Mouse (Mus musculus) neural tube, embryonic 13.5 days (tissue): ENCODE data around the gene Retreg1. TPM values are rescaled to one million over a fixed set of nuclear protein-coding genes. Genes with fewer than 3 reads are reported as not detected.

Experiments used
- ATAC-seq: fragments of 200-750 bp; cut with Nextera tagmentation; 2 replicates; pipeline ENCODE4 v1.8.0; 2017; ENCODE audit warnings: low read depth, mild to moderate bottlenecking, moderate TSS enrichment, moderate library complexity
- H3K27ac ChIP-seq: fragments of 300-500 bp; sonication (generic); replicated peaks from 2 replicates; pipeline ENCODE4 v1.5.1; 2015; ENCODE audit warnings: moderate library complexity, mild to moderate bottlenecking, inconsistent platforms
- H3K27me3 ChIP-seq: fragments of 300-500 bp; sonication (generic); 2 replicates; pipeline ENCODE4 v1.6.1; 2015; ENCODE audit warnings: mild to moderate bottlenecking, inconsistent platforms
- H3K36me3 ChIP-seq: fragments of 300-500 bp; sonication (generic); 2 replicates; pipeline ENCODE4 v1.6.1; 2015; ENCODE audit warnings: mild to moderate bottlenecking, inconsistent platforms
- H3K4me1 ChIP-seq: fragments of 300-500 bp; sonication (generic); replicated peaks from 2 replicates; pipeline ENCODE4 v1.6.1; 2015; ENCODE audit warnings: inconsistent platforms
- H3K4me2 ChIP-seq: fragments of 300-500 bp; sonication (generic); 2 replicates; pipeline ENCODE4 v1.6.1; 2015; ENCODE audit warnings: inconsistent platforms, mild to moderate bottlenecking, moderate library complexity
- H3K4me3 ChIP-seq: fragments of 300-500 bp; sonication (generic); 2 replicates; pipeline ENCODE4 v1.5.1; 2015; ENCODE audit warnings: mild to moderate bottlenecking, inconsistent platforms
- H3K9ac ChIP-seq: fragments of 300-500 bp; sonication (generic); 2 replicates; pipeline ENCODE4 v1.6.1; 2015; ENCODE audit warnings: moderate library complexity, mild to moderate bottlenecking, inconsistent platforms
- H3K9me3 ChIP-seq: fragments of 300-500 bp; sonication (generic); 2 replicates; pipeline ENCODE4 v1.6.1; 2016; ENCODE audit warnings: inconsistent platforms
- WGBS: fragments of 180-500 bp; shearing (Covaris S2); methylation state at CpG from one replicate; pipeline ENCODE4 v1.1.7; 2015; 5-methylcytosine and 5-hydroxymethylcytosine counted together
- polyA plus RNA-seq: library from polyadenylated mRNA; unstranded; fragments of >200 nt; fragmentation: Nextera tagmentation; extraction: Ambion mirVana; gene quantifications from 2 replicates; pipeline ENCODE4 v1.2.1, GENCODE M21; 2015

Gene Retreg1
- polyA plus RNA-seq, 1 experiment from 2014 or later: 11.3 TPM

GRCm38 (mm10) chr15:25808677-25809460 is 34.1 kb upstream of the Retreg1 start:
- Histone ChIP-seq H3K4me1 (peaks cover under 1% of the 10 kb centered on the region; the same call in 1 of the 2 replicates), H3K27me3 (no peaks in the 10 kb centered on the region), H3K27ac (no peak overlapping the region), H3K9me3 (no peaks in the 10 kb centered on the region), H3K4me2 (no peak overlapping the region), H3K36me3 (peaks cover 82% of the 10 kb centered on the region), H3K4me3 (no peak overlapping the region), H3K9ac (no peak overlapping the region)
- 89% methylated on average over 20 of the region's 20 CpGs for whole genome bisulfite sequencing
- no peak for ATAC-seq

- Histone ChIP-seq H3K4me1 (no peaks in the 10 kb centered on the region), H3K27me3 (no peaks in the 10 kb centered on the region), H3K4me3 (no peak overlapping the region), H3K36me3 (peaks cover 80% of the 10 kb centered on the region), H3K9me3 (no peaks in the 10 kb centered on the region), H3K4me2 (no peak overlapping the region), H3K9ac (no peak overlapping the region), H3K27ac (no peak overlapping the region)
- WGBS: 87% methylated on average over 6 of the region's 6 CpGs
- no peak for ATAC-seq
Observed at GRCm38 (mm10) chr15:25809669-25810068, 33.3 kb upstream of the Retreg1 start.

- WGBS: 85% methylated on average over 11 of the region's 11 CpGs
Observed at GRCm38 (mm10) chr15:25811834-25812250, 31.1 kb upstream of the Retreg1 start.

GRCm38 (mm10) chr15:25812479-25812878 is 30.5 kb upstream of the Retreg1 start:
- no peak for ATAC-seq
- H3K36me3 ChIP-seq: peaks cover 72% of the 10 kb centered on the region
- no peaks in the 10 kb centered on the region for H3K4me1 ChIP-seq
- H3K27me3 ChIP-seq: no peaks in the 10 kb centered on the region
- no peak overlapping the region for H3K4me3 ChIP-seq
- 70% methylated on average over 12 of the region's 12 CpGs for WGBS
- no peak overlapping the region for H3K4me2 ChIP-seq
- H3K27ac ChIP-seq: no peak overlapping the region
- H3K9me3 ChIP-seq: peaks cover 8% of the 10 kb centered on the region; the same call in 1 of the 2 replicates
- H3K9ac ChIP-seq: no peak overlapping the region

More at GRCm38 (mm10) chr15:25811834-25812250, 31.1 kb upstream of the Retreg1 start:
- peaks cover 79% of the 10 kb centered on the region for H3K36me3 ChIP-seq
- no peak; the same call in 1 of the 2 replicates for ATAC-seq
- H3K27me3 ChIP-seq: no peaks in the 10 kb centered on the region
- H3K4me3 ChIP-seq: no peak overlapping the region
- no peaks in the 10 kb centered on the region for H3K4me1 ChIP-seq
- H3K27ac ChIP-seq: no peak overlapping the region
- H3K4me2 ChIP-seq: no peak overlapping the region
- H3K9me3 ChIP-seq: peaks cover 8% of the 10 kb centered on the region; the same call in 1 of the 2 replicates
- no peak overlapping the region for H3K9ac ChIP-seq

- Histone ChIP-seq H3K4me3 (no peak overlapping the region), H3K36me3 (peaks cover 52% of the 10 kb centered on the region), H3K4me2 (no peak overlapping the region), H3K27me3 (no peaks in the 10 kb centered on the region), H3K27ac (no peak overlapping the region), H3K4me1 (no peaks in the 10 kb centered on the region), H3K9ac (no peak overlapping the region), H3K9me3 (peaks cover 8% of the 10 kb centered on the region; the same call in 1 of the 2 replicates)
- 84% methylated on average over 3 of the region's 3 CpGs for WGBS
- ATAC-seq: no peak
Observed at GRCm38 (mm10) chr15:25814535-25814934, 28.4 kb upstream of the Retreg1 start.

GRCm38 (mm10) chr15:25817191-25817590 is 25.8 kb upstream of the Retreg1 start:
- peaks cover 15% of the 10 kb centered on the region for H3K9me3 ChIP-seq
- peaks cover 25% of the 10 kb centered on the region for H3K36me3 ChIP-seq
- H3K27ac ChIP-seq: no peak overlapping the region
- H3K4me3 ChIP-seq: no peak overlapping the region
- H3K4me2 ChIP-seq: no peak overlapping the region
- 92% methylated on average over 2 of the region's 2 CpGs for WGBS
- no peaks in the 10 kb centered on the region for H3K4me1 ChIP-seq
- no peak overlapping the region for H3K9ac ChIP-seq
- no peak for ATAC-seq
- no peaks in the 10 kb centered on the region for H3K27me3 ChIP-seq

- no peak for ATAC-seq
- no peak overlapping the region for H3K4me2 ChIP-seq
- no peak overlapping the region for H3K27ac ChIP-seq
Observed at GRCm38 (mm10) chr15:25821981-25822380, 21.0 kb upstream of the Retreg1 start.

GRCm38 (mm10) chr15:25822656-25823055 is 20.3 kb upstream of the Retreg1 start:
- Histone ChIP-seq H3K9me3 (peaks cover 7% of the 10 kb centered on the region), H3K36me3 (no peaks in the 10 kb centered on the region), H3K4me3 (no peak overlapping the region), H3K9ac (no peak overlapping the region), H3K4me2 (no peak overlapping the region), H3K27me3 (no peaks in the 10 kb centered on the region), H3K27ac (no peak overlapping the region), H3K4me1 (no peaks in the 10 kb centered on the region)
- no peak for ATAC-seq
- WGBS: 65% methylated on average over 3 of the region's 3 CpGs

More at GRCm38 (mm10) chr15:25821981-25822380, 21.0 kb upstream of the Retreg1 start:
- Histone ChIP-seq H3K4me1 (no peaks in the 10 kb centered on the region), H3K9me3 (peaks cover 7% of the 10 kb centered on the region), H3K36me3 (no peaks in the 10 kb centered on the region), H3K9ac (no peak overlapping the region), H3K4me3 (no peak overlapping the region), H3K27me3 (no peaks in the 10 kb centered on the region)

- no peaks in the 10 kb centered on the region for H3K36me3 ChIP-seq
- 83% methylated on average over 8 of the region's 8 CpGs for WGBS
- no peaks in the 10 kb centered on the region for H3K27me3 ChIP-seq
- no peak for ATAC-seq
- H3K4me3 ChIP-seq: no peak overlapping the region
- H3K9me3 ChIP-seq: no peaks in the 10 kb centered on the region
- H3K27ac ChIP-seq: no peak overlapping the region
- no peaks in the 10 kb centered on the region for H3K4me1 ChIP-seq
- no peak overlapping the region for H3K9ac ChIP-seq
- no peak overlapping the region for H3K4me2 ChIP-seq
Observed at GRCm38 (mm10) chr15:25826531-25826961, 16.4 kb upstream of the Retreg1 start.

GRCm38 (mm10) chr15:25828464-25828863 is 14.5 kb upstream of the Retreg1 start:
- Histone ChIP-seq H3K4me2 (no peak overlapping the region), H3K27me3 (no peaks in the 10 kb centered on the region), H3K36me3 (no peaks in the 10 kb centered on the region), H3K9me3 (no peaks in the 10 kb centered on the region), H3K9ac (no peak overlapping the region), H3K4me3 (no peak overlapping the region), H3K4me1 (no peaks in the 10 kb centered on the region), H3K27ac (no peak overlapping the region)
- 84% methylated on average over 10 of the region's 10 CpGs for WGBS
- no peak for ATAC-seq

- H3K9me3 ChIP-seq: no peaks in the 10 kb centered on the region
- H3K27me3 ChIP-seq: no peaks in the 10 kb centered on the region
- no peak overlapping the region for H3K4me2 ChIP-seq
- WGBS: 89% methylated on average over 2 of the region's 2 CpGs
- H3K27ac ChIP-seq: no peak overlapping the region
- H3K4me1 ChIP-seq: no peaks in the 10 kb centered on the region
- no peaks in the 10 kb centered on the region for H3K36me3 ChIP-seq
- ATAC-seq: no peak
- no peak overlapping the region for H3K4me3 ChIP-seq
- H3K9ac ChIP-seq: no peak overlapping the region
Observed at GRCm38 (mm10) chr15:25830426-25830825, 12.6 kb upstream of the Retreg1 start.

- Histone ChIP-seq H3K27ac (no peak overlapping the region), H3K4me3 (no peak overlapping the region), H3K9me3 (no peaks in the 10 kb centered on the region), H3K4me1 (no peaks in the 10 kb centered on the region), H3K4me2 (no peak overlapping the region), H3K27me3 (no peaks in the 10 kb centered on the region), H3K36me3 (no peaks in the 10 kb centered on the region), H3K9ac (no peak overlapping the region)
- ATAC-seq: no peak
- 94% methylated on average over 2 of the region's 2 CpGs for WGBS
Observed at GRCm38 (mm10) chr15:25834282-25834681, 8.7 kb upstream of the Retreg1 start.
